Mouse (Mus musculus) lung, adult 2 months (tissue): ENCODE measurements around the gene Ceacam13. TPM values are rescaled to one million over a fixed set of nuclear protein-coding genes. Genes with fewer than 3 reads are reported as not detected.
"Not testable (repeated sequence)": the region's sequence is repeated elsewhere in the genome, so short reads cannot be mapped to it uniquely, and the experiment has no call there.

ENCODE experiments used
- DNase-seq: peaks from one replicate; pipeline ENCODE4 v3.0.0; 2022
- H3K4me1 ChIP-seq: fragments of 200-500 bp; 2 replicates; pipeline ENCODE4 v1.6.1; 2011; ENCODE audit warnings: low read length; ENCODE audit not compliant: control insufficient read depth, insufficient read depth
- H3K4me3 ChIP-seq: fragments of 200-500 bp; replicated peaks from 2 replicates; pipeline ENCODE3; 2011; ENCODE audit warnings: low read depth, mild to moderate bottlenecking, control low read depth, low read length; ENCODE audit errors: extremely low read depth
- CTCF ChIP-seq: fragments of 200-500 bp; IDR thresholded peaks from 2 replicates; pipeline ENCODE4 v1.5.1; 2011; ENCODE audit warnings: mild to moderate bottlenecking, low read length, control low read depth; ENCODE audit not compliant: insufficient read depth
- POLR2A ChIP-seq: fragments of 200-500 bp; IDR thresholded peaks from 2 replicates; pipeline ENCODE4 v1.6.1; 2011; ENCODE audit warnings: low read depth, mild to moderate bottlenecking, control low read depth, low read length, borderline replicate concordance; ENCODE audit errors: extremely low read depth
- WGBS: fragments of 180-500 bp; shearing (Covaris S2); methylation state at CpG from one replicate; pipeline ENCODE4 v1.1.7; 2018; 5-methylcytosine and 5-hydroxymethylcytosine counted together
- polyA plus RNA-seq: library from polyadenylated mRNA; depleted of rRNA; stranded (reverse); fragments of >200 nt; gene quantifications from 2 replicates; pipeline ENCODE4 v1.2.3, GENCODE M21; 2012; rRNA removed

Gene Ceacam13
- not detected in 2 replicates for polyA plus RNA-seq

DNA sequence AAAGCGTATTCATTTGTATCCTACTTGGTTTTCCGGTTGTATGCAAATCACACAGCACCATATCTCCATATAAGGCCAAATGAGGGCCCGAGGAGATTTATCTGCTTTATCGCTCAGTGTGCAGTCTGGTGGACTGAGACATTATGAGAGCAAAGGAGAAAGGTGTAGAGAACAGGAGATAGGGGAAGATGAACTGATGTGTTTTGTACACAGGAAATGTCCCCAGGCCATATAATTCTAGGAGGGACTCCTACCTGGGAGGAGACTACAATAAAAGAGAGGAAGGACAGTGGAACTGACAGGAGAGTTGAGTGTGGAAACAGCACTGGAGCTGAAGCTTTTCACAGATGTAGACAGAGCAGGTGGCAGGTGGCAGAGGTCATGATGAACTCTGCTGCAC is at the start of gene Ceacam13:
Ceacam13 (plus strand) TSS at position 301 of the 400 bp plus-strand sequence.
- Histone ChIP-seq H3K4me3 (no peak within 1 kb of the TSS), H3K4me1 (no peaks in the 10 kb centered on the region)
- 67% methylated on average over 4 of the region's 4 CpGs for WGBS
- TF ChIP-seq POLR2A (no peak), CTCF (no peak)
- no peak for DNase-seq

DNA sequence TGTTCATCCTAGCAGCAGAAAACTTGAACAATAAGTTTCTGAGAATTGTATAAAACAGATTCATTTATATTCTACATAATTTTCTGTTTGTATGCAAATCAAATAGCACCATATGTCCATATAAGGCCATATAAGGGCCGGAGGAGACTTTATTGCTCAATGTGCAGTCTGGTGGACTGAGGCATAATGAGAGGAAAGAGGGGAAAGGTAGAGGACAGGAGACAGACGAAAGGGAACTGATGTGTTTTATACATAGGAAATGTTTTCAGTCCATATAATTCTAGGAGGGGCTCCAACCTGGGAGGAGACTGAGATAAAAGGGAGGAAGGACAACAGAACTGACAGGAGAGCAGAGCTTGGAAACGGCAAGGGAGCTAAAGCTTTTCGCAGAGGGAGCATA is 37.9 kb upstream of the Ceacam13 start, which contains the start of gene Ceacam11:
Ceacam11 (plus strand) TSS at position 301 of the 400 bp plus-strand sequence.
- TF ChIP-seq POLR2A = no peak
- TF ChIP-seq CTCF = no peak
- 78% methylated on average over 4 of the region's 4 CpGs for WGBS

DNA sequence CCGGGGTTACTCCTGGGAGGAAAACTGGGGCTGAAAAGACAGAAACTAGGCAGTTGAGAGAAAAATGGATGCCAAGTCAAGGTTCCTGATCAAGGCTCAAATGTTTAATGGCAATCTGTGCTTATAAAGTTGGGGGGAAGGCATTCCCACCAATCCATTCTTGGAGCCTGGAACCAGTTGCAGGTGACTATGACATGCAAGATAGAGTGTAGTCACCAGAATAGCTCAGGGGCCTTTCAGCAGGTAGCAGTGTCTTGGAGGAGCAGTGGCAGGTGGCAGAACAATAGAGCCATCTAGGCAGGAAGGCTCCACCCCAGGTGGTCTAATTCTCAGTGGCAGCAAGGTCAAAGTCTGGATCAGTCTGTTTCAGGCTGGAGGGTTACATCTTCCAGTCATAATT is 8.6 kb upstream of the Ceacam13 start:
- not testable (repeated sequence) for DNase-seq, H3K4me1 ChIP-seq, H3K4me3 ChIP-seq
- WGBS = 86% methylated on average over 1 of the region's 1 CpGs

More for the DNA sequence above, 37.9 kb upstream of the Ceacam13 start, which contains the start of gene Ceacam11:
- no peaks in the 10 kb centered on the region for H3K4me1 ChIP-seq
- no peak for DNase-seq
- H3K4me3 ChIP-seq = no peak within 1 kb of the TSS

DNA sequence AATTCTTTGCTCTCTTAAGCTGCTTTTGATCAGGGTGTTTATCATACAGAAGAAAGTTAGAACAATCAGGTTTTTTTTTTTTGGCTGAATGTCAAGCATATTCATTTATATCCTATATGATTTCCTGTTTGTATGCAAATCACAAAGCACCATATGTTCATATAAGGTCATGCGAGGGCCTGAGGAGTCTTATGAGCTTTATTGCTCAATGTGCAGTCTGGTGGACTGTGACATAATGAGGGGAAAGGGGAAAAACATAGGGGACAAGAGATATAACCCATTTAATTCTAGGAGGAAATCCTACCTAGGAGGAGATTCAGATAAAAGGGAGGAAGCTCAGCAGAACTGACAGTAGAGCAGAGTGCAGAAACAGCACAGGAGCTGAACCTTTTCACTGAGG is 55.9 kb downstream of the Ceacam13 start, which contains the start of gene Ceacam12:
Ceacam12 (plus strand) TSS at position 301 of the 400 bp plus-strand sequence.
- H3K4me3 ChIP-seq = no peak within 1 kb of the TSS
- 53% methylated on average over 1 of the region's 1 CpGs for WGBS
- no peak for TF ChIP-seq CTCF
- TF ChIP-seq POLR2A = no peak
- DNase-seq = no peak
- H3K4me1 ChIP-seq = no peaks in the 10 kb centered on the region

Other genes starting within 250 kb of the Ceacam13 start
- not detected in 2 replicates for gene Ceacam14, start 197.3 kb upstream of the Ceacam13 start, polyA plus RNA-seq
- gene Gm5155, start 138.1 kb upstream of the Ceacam13 start, polyA plus RNA-seq = not detected in 2 replicates
- gene Ceacam11, start 37.8 kb upstream of the Ceacam13 start, polyA plus RNA-seq = not detected in 2 replicates
- gene Ceacam12, start 56.0 kb downstream of the Ceacam13 start, polyA plus RNA-seq = not detected in 2 replicates
- not detected in 2 replicates for gene Igfl3, start 166.6 kb downstream of the Ceacam13 start, polyA plus RNA-seq
- gene Mill1, start 235.5 kb downstream of the Ceacam13 start, polyA plus RNA-seq = not detected in 2 replicates